Mouse (Mus musculus): ENCODE measurements around the gene Olfr1339. TPM values are rescaled to one million over a fixed set of nuclear protein-coding genes. Genes with fewer than 3 reads are reported as not detected.

Olfr1339 gene
- polyA plus RNA-seq (2012; rRNA removed), result not detected in 2 replicates

GRCm38 (mm10) chr4:118731875-118732274 lies at the start of gene Olfr1339:
TSS of gene Olfr1339 (plus strand) at chr4:118732175.
- no peak for DNase-seq (ENCODE audit: low spot score)

- no peak for DNase-seq (ENCODE audit: low spot score)
Measured at GRCm38 (mm10) chr4:118687086-118687485, 44.9 kb upstream of the Olfr1339 start.

DNA sequence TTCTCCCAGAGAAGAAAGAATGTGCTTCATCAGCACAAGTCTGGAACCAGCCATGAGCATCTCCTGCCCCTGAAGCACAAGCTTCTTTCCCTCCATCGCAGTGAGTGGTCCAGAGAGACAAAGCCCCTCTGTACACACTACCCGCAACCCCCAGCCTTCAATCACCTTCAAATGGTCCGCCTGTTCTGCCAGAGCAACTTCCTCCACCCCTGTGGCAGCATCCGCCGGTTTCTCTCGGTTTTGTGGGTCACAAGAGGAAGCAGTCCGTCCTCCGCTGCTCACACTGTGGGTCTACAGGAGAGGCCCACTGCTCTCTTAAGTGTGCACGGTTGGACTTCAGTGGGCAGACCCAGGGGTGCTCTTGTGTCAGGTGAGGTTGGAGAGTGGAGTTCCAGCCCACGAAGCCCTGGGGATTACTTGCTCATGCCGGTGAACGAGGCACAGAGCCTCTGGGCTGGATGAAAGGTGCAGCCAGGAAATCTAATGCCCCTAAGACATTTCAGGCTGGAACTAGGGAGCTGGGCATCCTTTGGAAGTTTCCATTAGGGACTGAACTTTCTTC lies 39.5 kb upstream of the Olfr1339 start, which contains the start of gene Olfr1342:
TSS of gene Olfr1342 (minus strand) at position 345 of the 562 bp plus-strand sequence.
- DNase-seq (ENCODE audit: low spot score), result no peak

DNA sequence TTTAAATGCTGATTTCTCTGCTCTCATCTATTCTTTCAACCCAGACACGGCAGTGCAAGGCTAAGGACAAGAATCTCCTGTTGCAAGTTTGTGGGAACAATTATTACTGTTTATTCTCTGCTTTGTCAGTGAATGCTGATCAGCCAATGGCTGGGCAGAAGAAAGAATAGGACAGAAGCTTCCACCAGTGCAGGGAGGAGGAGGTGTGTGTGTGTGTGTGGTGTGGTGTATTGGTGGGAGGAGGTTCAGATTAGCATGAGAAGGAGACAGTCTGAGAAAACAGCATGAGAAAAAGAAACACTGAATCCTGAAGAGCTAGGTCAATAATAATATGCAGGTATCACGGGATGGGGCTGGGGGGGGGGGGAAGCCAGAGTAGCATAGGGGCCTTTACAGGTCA lies 38.2 kb upstream of the Olfr1339 start:
- no peak for DNase-seq (ENCODE audit: low spot score)

GRCm38 (mm10) chr4:118703223-118703622 lies 28.8 kb upstream of the Olfr1339 start, which contains the start of gene Olfr1341:
TSS of gene Olfr1341 (plus strand) at chr4:118703523.
- DNase-seq (ENCODE audit: low spot score), result no peak

DNA sequence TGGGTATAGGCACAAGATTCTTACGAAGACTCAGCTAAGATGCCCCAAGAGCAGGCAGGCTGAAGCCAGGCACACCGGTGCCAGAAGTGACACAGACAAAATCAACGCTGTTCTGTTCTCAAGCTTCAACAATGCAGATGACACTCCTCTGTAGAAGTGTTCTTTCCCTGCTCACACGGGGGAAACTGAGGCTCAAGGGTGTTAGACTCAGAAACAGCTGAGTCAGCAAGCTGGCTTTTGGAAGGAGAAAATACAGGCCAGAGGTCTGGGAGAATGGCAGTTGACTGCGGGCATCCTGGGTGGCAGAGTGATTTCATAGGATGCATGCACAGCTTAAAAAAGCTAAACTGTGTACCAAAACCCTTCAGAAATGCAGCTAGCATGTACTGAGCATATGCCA lies 23.9 kb upstream of the Olfr1339 start:
- no peak for DNase-seq (ENCODE audit: low spot score)

- DNase-seq (ENCODE audit: low spot score), result no peak
Measured at GRCm38 (mm10) chr4:118711656-118712055, 20.3 kb upstream of the Olfr1339 start.

- DNase-seq (ENCODE audit: low spot score), result no peak
Measured at GRCm38 (mm10) chr4:118719838-118720237, 12.1 kb upstream of the Olfr1339 start, which contains the start of gene Olfr1340. TSS of gene Olfr1340 (plus strand) at chr4:118720138.

- no peak for DNase-seq (ENCODE audit: low spot score)
Measured at GRCm38 (mm10) chr4:118721742-118722483, 10.1 kb upstream of the Olfr1339 start.

DNA sequence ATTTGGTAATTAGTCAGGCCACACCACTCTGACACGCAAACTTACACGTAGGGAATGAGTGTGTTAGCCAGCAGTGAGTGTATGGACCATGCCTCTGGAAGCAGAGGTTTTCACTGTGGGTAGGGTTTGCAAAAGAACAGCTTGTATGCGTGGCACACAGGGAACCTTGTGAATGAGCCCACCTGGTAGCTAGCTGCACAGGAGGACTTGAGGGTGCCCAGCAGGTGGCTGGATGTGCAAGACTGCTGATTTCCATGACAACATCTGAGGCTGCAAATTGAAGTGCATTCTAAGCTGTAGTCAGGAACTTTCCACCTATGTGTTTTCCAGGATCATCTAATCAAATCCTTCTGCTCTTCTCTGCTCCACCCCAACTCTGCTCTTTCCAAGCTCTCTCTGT lies 7.6 kb downstream of the Olfr1339 start:
- DNase-seq (ENCODE audit: low spot score), result no peak

DNA sequence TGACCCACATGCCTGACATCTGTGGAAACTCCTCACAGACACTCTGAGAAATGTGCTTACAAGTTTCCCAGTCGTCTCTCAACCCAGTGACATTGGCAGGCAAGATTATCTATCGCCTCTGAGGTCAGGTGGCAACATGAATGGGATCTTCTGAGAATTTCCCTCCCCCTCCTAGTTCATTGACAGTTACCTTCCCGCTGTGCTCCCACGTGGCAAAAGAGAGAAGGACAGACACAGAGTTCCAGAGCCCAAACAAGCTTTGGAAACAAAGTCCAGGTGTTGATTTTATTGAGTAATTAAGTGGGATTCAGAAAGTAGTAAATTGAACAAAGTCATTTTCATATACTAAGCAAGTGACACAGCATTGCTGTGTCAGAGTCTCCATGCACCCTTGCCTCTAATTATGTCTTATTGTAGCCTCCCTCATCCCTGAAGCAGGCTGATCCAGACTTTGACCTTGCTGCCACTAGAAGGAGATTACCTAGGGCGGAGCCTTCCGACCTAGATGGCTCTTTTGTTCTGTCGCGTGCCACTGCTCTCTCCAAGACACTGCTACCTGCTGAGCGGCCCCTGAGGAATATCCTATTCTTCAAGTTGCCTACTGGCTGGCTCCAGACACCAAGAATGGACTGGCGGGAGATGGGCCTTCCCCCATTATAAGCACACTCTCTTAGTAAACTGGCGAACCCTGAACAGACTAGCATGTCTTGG lies 9.2 kb downstream of the Olfr1339 start:
- DNase-seq (ENCODE audit: low spot score), result no peak

DNA sequence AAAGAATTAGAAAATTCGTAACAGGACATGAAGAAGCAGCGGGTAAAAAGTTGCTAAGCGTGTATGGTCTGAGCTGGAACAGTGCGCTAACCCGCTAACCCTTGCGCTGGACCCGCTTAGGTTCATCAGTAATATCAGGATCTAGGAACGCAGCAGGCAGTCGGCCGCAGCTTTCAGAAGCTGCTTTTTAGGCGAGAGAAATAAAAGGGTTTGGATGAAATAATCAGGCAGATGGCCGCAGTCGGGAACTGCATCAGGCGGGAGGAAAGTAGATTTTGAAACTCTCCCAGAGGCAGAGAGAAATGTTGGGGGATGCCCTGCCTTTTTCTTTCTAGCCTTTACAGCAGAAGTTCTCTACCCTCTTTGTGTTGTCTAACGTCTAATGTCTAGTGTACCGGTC lies 9.9 kb downstream of the Olfr1339 start:
- no peak for DNase-seq (ENCODE audit: low spot score)

- DNase-seq (ENCODE audit: low spot score), result no peak
Measured at GRCm38 (mm10) chr4:118758637-118759036, 26.7 kb downstream of the Olfr1339 start, which contains the start of gene Olfr1338. TSS of gene Olfr1338 (minus strand) at chr4:118758737.

GRCm38 (mm10) chr4:118782486-118782885 lies 50.5 kb downstream of the Olfr1339 start, which contains the start of gene Olfr1337:
TSS of gene Olfr1337 (minus strand) at chr4:118782586.
- DNase-seq (ENCODE audit: low spot score), result no peak

Other genes with a start within 250 kb of the Olfr1339 start
- gene Tie1, start 242.1 kb upstream of the Olfr1339 start, polyA plus RNA-seq (2012; rRNA removed), result 21.7 and 25.1 TPM in 2 replicates
- 11.7 and 15.8 TPM in 2 replicates for gene 2610528J11Rik, start 205.2 kb upstream of the Olfr1339 start, polyA plus RNA-seq (2012; rRNA removed)
- gene Tmem125, start 188.1 kb upstream of the Olfr1339 start, polyA plus RNA-seq (2012; rRNA removed), result 10.7 and 15.5 TPM in 2 replicates
- gene Cfap57, start 111.4 kb upstream of the Olfr1339 start, polyA plus RNA-seq (2012; rRNA removed), result 0.04 and 0.08 TPM in 2 replicates
- gene Ebna1bp2, start 111.4 kb upstream of the Olfr1339 start, polyA plus RNA-seq (2012; rRNA removed), result 63.4 and 72.6 TPM in 2 replicates
- gene Olfr62, start 73.2 kb upstream of the Olfr1339 start, polyA plus RNA-seq (2012; rRNA removed), result not detected in 2 replicates
- gene Olfr1342, start 39.4 kb upstream of the Olfr1339 start, polyA plus RNA-seq (2012; rRNA removed), result not detected in 2 replicates
- gene Olfr1341, start 28.7 kb upstream of the Olfr1339 start, polyA plus RNA-seq (2012; rRNA removed), result not detected in 2 replicates
- gene Olfr1340, start 12.0 kb upstream of the Olfr1339 start, polyA plus RNA-seq (2012; rRNA removed), result not detected in 2 replicates
- not detected in 2 replicates for gene Olfr1338, start 26.6 kb downstream of the Olfr1339 start, polyA plus RNA-seq (2012; rRNA removed)
- not detected in 2 replicates for gene Olfr1337, start 50.4 kb downstream of the Olfr1339 start, polyA plus RNA-seq (2012; rRNA removed)
- not detected in 2 replicates for gene Olfr1335, start 77.8 kb downstream of the Olfr1339 start, polyA plus RNA-seq (2012; rRNA removed)
- not detected in 2 replicates for gene Olfr1333, start 104.1 kb downstream of the Olfr1339 start, polyA plus RNA-seq (2012; rRNA removed)
- gene Olfr1331, start 132.5 kb downstream of the Olfr1339 start, polyA plus RNA-seq (2012; rRNA removed), result not detected in 2 replicates
- not detected in 2 replicates for gene Olfr1330, start 156.4 kb downstream of the Olfr1339 start, polyA plus RNA-seq (2012; rRNA removed)
- gene Olfr1329, start 185.3 kb downstream of the Olfr1339 start, polyA plus RNA-seq (2012; rRNA removed), result not detected in 2 replicates
- 0.03 TPM in 1 of 2 replicates, not detected in the other for gene Olfr1328, start 206.4 kb downstream of the Olfr1339 start, polyA plus RNA-seq (2012; rRNA removed)
- 0.08 and 0.27 TPM in 2 replicates for gene Lao1, start 229.4 kb downstream of the Olfr1339 start, polyA plus RNA-seq (2012; rRNA removed)

Data from urinary bladder, adult 2 months (tissue).